Mouse (Mus musculus): ENCODE data around the gene Cyp2u1.

- TF ChIP-seq MAX (IDR thresholded peaks at IDR 0.05) (no peak), CTCF (IDR thresholded peaks at IDR 0.05; ENCODE audit: control insufficient read depth, insufficient read depth, insufficient read length) (no peak)
These were observed at the start of gene Cyp2u1 for GRCm38 (mm10) chr3:131302452-131303319.
